Mouse (Mus musculus) spleen, postnatal 10 days (tissue): ENCODE results near the gene Olfr1238.

ENCODE experiments used
- DNase-seq, 2 experiments: peaks; one replicate each; pipeline ENCODE4 v3.0.0; 2021 to 2022; ENCODE audit warnings: low spot score in 2 of 2

Olfr1238 gene

GRCm38 (mm10) chr2:89409576-89409975, at the start of gene Olfr1238:
Gene Olfr1238 (minus strand): TSS chr2:89409676.
- no peak for DNase-seq

- DNase-seq, result no peak
Observed at GRCm38 (mm10) chr2:89442900-89443299, 33.4 kb upstream of the Olfr1238 start, which contains the start of gene Olfr1240. Gene Olfr1240 (minus strand): TSS chr2:89443000.

GRCm38 (mm10) chr2:89420307-89420706, 10.8 kb upstream of the Olfr1238 start, which contains the start of gene Olfr1239:
Gene Olfr1239 (minus strand): TSS chr2:89420407.
- no peak for DNase-seq

GRCm38 (mm10) chr2:89414557-89414956, 5.1 kb upstream of the Olfr1238 start:
- DNase-seq, result no peak

- no peak for DNase-seq
Observed at GRCm38 (mm10) chr2:89400882-89401281, 8.6 kb downstream of the Olfr1238 start.

GRCm38 (mm10) chr2:89364765-89365164, 44.7 kb downstream of the Olfr1238 start, which contains the start of gene Olfr1234:
Gene Olfr1234 (minus strand): TSS chr2:89364865.
- no peak for DNase-seq
